Mouse (Mus musculus) CH12.LX (cell line): ENCODE measurements around the gene Taf4.

Experiments used
- BHLHE40 ChIP-seq: IDR thresholded peaks from 2 replicates; pipeline ENCODE4 v1.6.1; 2011; ENCODE audit warnings: mild to moderate bottlenecking, low read depth, low read length, improper control_type of control experiment
- CTCF ChIP-seq, 2 experiments: IDR thresholded peaks in 1 of 2; conservative IDR thresholded peaks in 1 of 2; 2 replicates each; pipeline ENCODE4 v1.5.1; 2011 to 2012; ENCODE audit warnings: low read depth in 2 of 2, low read length in 2 of 2, improper control_type of control experiment in 1 of 2, inconsistent platforms in 1 of 2, mild to moderate bottlenecking in 1 of 2, moderate library complexity in 1 of 2
- MYC ChIP-seq: IDR thresholded peaks from 2 replicates; pipeline ENCODE4 v1.6.1; 2011; ENCODE audit warnings: low read depth, mild to moderate bottlenecking, improper control_type of control experiment, low read length
- NRF1 ChIP-seq: IDR thresholded peaks from 2 replicates; pipeline ENCODE4 v1.6.1; 2014; ENCODE audit warnings: low read depth, mild to moderate bottlenecking, inconsistent platforms, low read length, improper control_type of control experiment, moderate library complexity
- TCF12 ChIP-seq: IDR thresholded peaks from 2 replicates; pipeline ENCODE4 v1.6.1; 2014; ENCODE audit warnings: low read depth, mild to moderate bottlenecking, inconsistent platforms, low read length, improper control_type of control experiment
- ZC3H11A ChIP-seq: IDR thresholded peaks from 2 replicates; pipeline ENCODE4 v1.6.1; 2012; ENCODE audit warnings: low read depth, mild to moderate bottlenecking, inconsistent platforms, low read length, improper control_type of control experiment

- no peak for TF ChIP-seq CTCF (conservative IDR thresholded peaks at IDR 0.05 in 1 of 2, IDR thresholded peaks at IDR 0.05 in 1 of 2; ENCODE audit: low read depth in 2 of 2, low read length in 2 of 2)
- no peak for TF ChIP-seq BHLHE40
- TF ChIP-seq NRF1, result no peak
- no peak for TF ChIP-seq TCF12
- no peak for TF ChIP-seq MYC
- TF ChIP-seq ZC3H11A, result no peak
These were observed 3.4 kb upstream of the Taf4 start for GRCm38 (mm10) chr2:179979836-179980235.
